Mouse (Mus musculus) ovary, adult 2 months (tissue): ENCODE results near the gene Nup50. TPM values are rescaled to one million over a fixed set of nuclear protein-coding genes. Genes with fewer than 3 reads are reported as not detected.

Experiments
- polyA plus RNA-seq: library from polyadenylated mRNA; depleted of rRNA; stranded (reverse); fragments of >200 nt; gene quantifications from 2 replicates; pipeline ENCODE4 v1.2.3, GENCODE M21; 2012; rRNA removed

Gene Nup50
- 6.3 and 6.7 TPM in 2 replicates for polyA plus RNA-seq

GRCm38 (mm10) chr15:84922884-84923507 is at the start of gene Nup50:
Gene Nup50 (plus strand): TSS chr15:84923411.

GRCm38 (mm10) chr15:84919938-84920337 is 3.3 kb upstream of the Nup50 start, which contains the start of gene Gm29666:
Gene Gm29666 (minus strand): TSS chr15:84920038.

GRCm38 (mm10) chr15:84987874-84988825 is 64.9 kb downstream of the Nup50 start, which contains the start of gene 5031439G07Rik:
Gene 5031439G07Rik (minus strand): TSS chr15:84988551.

Other genes with a start within 250 kb of the Nup50 start
- gene Arhgap8, start 203.4 kb upstream of the Nup50 start, polyA plus RNA-seq: 5.1 and 10.2 TPM in 2 replicates
- 4.1 and 6.0 TPM in 2 replicates for gene Phf21b, start 67.4 kb upstream of the Nup50 start, polyA plus RNA-seq
- 0.20 and 0.21 TPM in 2 replicates for gene Gm29666, start 3.4 kb upstream of the Nup50 start, polyA plus RNA-seq
- 34.1 and 37.9 TPM in 2 replicates for gene 5031439G07Rik, start 65.1 kb downstream of the Nup50 start, polyA plus RNA-seq
- 0.77 and 1.4 TPM in 2 replicates for gene Upk3a, start 93.7 kb downstream of the Nup50 start, polyA plus RNA-seq
- gene Fam118a, start 105.5 kb downstream of the Nup50 start, polyA plus RNA-seq: 11.6 and 14.0 TPM in 2 replicates
- 0.06 and 0.33 TPM in 2 replicates for gene Smc1b, start 208.6 kb downstream of the Nup50 start, polyA plus RNA-seq
- 0.40 and 0.46 TPM in 2 replicates for gene Ribc2, start 208.7 kb downstream of the Nup50 start, polyA plus RNA-seq